Mouse (Mus musculus): ENCODE measurements around the gene Ffar4. TPM values are rescaled to one million over a fixed set of nuclear protein-coding genes. Genes with fewer than 3 reads are reported as not detected.
A peak's percentile ranks its signal among the peaks of the same experiment; 100 is the strongest.

Gene Ffar4
- polyA plus RNA-seq, 1 experiment: 2.2 TPM

GRCm38 (mm10) chr19:38077851-38078540 is 18.9 kb upstream of the Ffar4 start:
- Histone ChIP-seq H3K36me3 (ENCODE audit: control insufficient read depth, insufficient read depth, low read length) (no peaks in the 10 kb centered on the region), H3K27me3 (replicated peaks; ENCODE audit: control insufficient read depth, insufficient read depth, low read length) (no peaks in the 10 kb centered on the region), H3K27ac (ENCODE audit: insufficient read depth, low read depth, low read length) (no peak overlapping the region), H3K4me1 (ENCODE audit: control insufficient read depth, insufficient read depth, low read length) (no peaks in the 10 kb centered on the region), H3K4me3 (ENCODE audit: insufficient read depth, low read depth, low read length) (no peak overlapping the region)
- WGBS: 52% methylated on average over 3 of the region's 3 CpGs
- TF ChIP-seq POLR2A (IDR thresholded peaks at IDR 0.05; ENCODE audit: low read depth, low read length) (no peak), CTCF (conservative IDR thresholded peaks at IDR 0.05; ENCODE audit: insufficient read depth, insufficient read length, low read depth, low read length) (no peak)
- no peak for DNase-seq

- DNase-seq: no peak
- H3K27me3 ChIP-seq (replicated peaks; ENCODE audit: control insufficient read depth, insufficient read depth, low read length): no peaks in the 10 kb centered on the region
- H3K36me3 ChIP-seq (ENCODE audit: control insufficient read depth, insufficient read depth, low read length): no peaks in the 10 kb centered on the region
- TF ChIP-seq POLR2A (IDR thresholded peaks at IDR 0.05; ENCODE audit: low read depth, low read length): no peak
- H3K27ac ChIP-seq (ENCODE audit: insufficient read depth, low read depth, low read length): no peak overlapping the region
- no peaks in the 10 kb centered on the region for H3K4me1 ChIP-seq (ENCODE audit: control insufficient read depth, insufficient read depth, low read length)
- H3K4me3 ChIP-seq (ENCODE audit: insufficient read depth, low read depth, low read length): no peak overlapping the region
- 60% methylated on average over 3 of the region's 3 CpGs for WGBS
Observed at GRCm38 (mm10) chr19:38081361-38081760, 15.5 kb upstream of the Ffar4 start.

GRCm38 (mm10) chr19:38082931-38083525 is 13.8 kb upstream of the Ffar4 start:
- DNase-seq: no peak
- TF ChIP-seq POLR2A (IDR thresholded peaks at IDR 0.05; ENCODE audit: low read depth, low read length) (no peak), CTCF (conservative IDR thresholded peaks at IDR 0.05; ENCODE audit: insufficient read depth, insufficient read length, low read depth, low read length) (no peak)
- no peaks in the 10 kb centered on the region for H3K27me3 ChIP-seq (replicated peaks; ENCODE audit: control insufficient read depth, insufficient read depth, low read length)
- H3K36me3 ChIP-seq (ENCODE audit: control insufficient read depth, insufficient read depth, low read length): no peaks in the 10 kb centered on the region
- no peaks in the 10 kb centered on the region for H3K4me1 ChIP-seq (ENCODE audit: control insufficient read depth, insufficient read depth, low read length)
- WGBS: 43% methylated on average over 5 of the region's 5 CpGs
- no peak overlapping the region for H3K4me3 ChIP-seq (ENCODE audit: insufficient read depth, low read depth, low read length)
- no peak overlapping the region for H3K27ac ChIP-seq (ENCODE audit: insufficient read depth, low read depth, low read length)

- Histone ChIP-seq H3K27ac (ENCODE audit: insufficient read depth, low read depth, low read length) (no peak overlapping the region), H3K4me3 (ENCODE audit: insufficient read depth, low read depth, low read length) (no peak overlapping the region), H3K36me3 (ENCODE audit: control insufficient read depth, insufficient read depth, low read length) (no peaks in the 10 kb centered on the region), H3K27me3 (replicated peaks; ENCODE audit: control insufficient read depth, insufficient read depth, low read length) (no peaks in the 10 kb centered on the region), H3K4me1 (ENCODE audit: control insufficient read depth, insufficient read depth, low read length) (no peaks in the 10 kb centered on the region)
- WGBS: 86% methylated on average over 4 of the region's 4 CpGs
- no peak for DNase-seq
- TF ChIP-seq CTCF (conservative IDR thresholded peaks at IDR 0.05; ENCODE audit: insufficient read depth, insufficient read length, low read depth, low read length) (no peak), POLR2A (IDR thresholded peaks at IDR 0.05; ENCODE audit: low read depth, low read length) (no peak)
Observed at GRCm38 (mm10) chr19:38085841-38086240, 11.0 kb upstream of the Ffar4 start.

- DNase-seq: peak; percentile 38
- Histone ChIP-seq H3K4me3 (ENCODE audit: insufficient read depth, low read depth, low read length) (no peak overlapping the region), H3K4me1 (ENCODE audit: control insufficient read depth, insufficient read depth, low read length) (no peaks in the 10 kb centered on the region), H3K27ac (ENCODE audit: insufficient read depth, low read depth, low read length) (no peak overlapping the region), H3K27me3 (replicated peaks; ENCODE audit: control insufficient read depth, insufficient read depth, low read length) (no peaks in the 10 kb centered on the region), H3K36me3 (ENCODE audit: control insufficient read depth, insufficient read depth, low read length) (no peaks in the 10 kb centered on the region)
- TF ChIP-seq CTCF (conservative IDR thresholded peaks at IDR 0.05; ENCODE audit: insufficient read depth, insufficient read length, low read depth, low read length): peak; percentile 66
- TF ChIP-seq POLR2A (IDR thresholded peaks at IDR 0.05; ENCODE audit: low read depth, low read length): no peak
- 53% methylated on average over 11 of the region's 11 CpGs for WGBS
Observed at GRCm38 (mm10) chr19:38086948-38087551, 9.8 kb upstream of the Ffar4 start.

GRCm38 (mm10) chr19:38089358-38089757 is 7.5 kb upstream of the Ffar4 start:
- WGBS: 71% methylated on average over 8 of the region's 8 CpGs
- Histone ChIP-seq H3K36me3 (ENCODE audit: control insufficient read depth, insufficient read depth, low read length) (no peaks in the 10 kb centered on the region), H3K4me3 (ENCODE audit: insufficient read depth, low read depth, low read length) (no peak overlapping the region), H3K4me1 (ENCODE audit: control insufficient read depth, insufficient read depth, low read length) (no peaks in the 10 kb centered on the region), H3K27me3 (replicated peaks; ENCODE audit: control insufficient read depth, insufficient read depth, low read length) (no peaks in the 10 kb centered on the region), H3K27ac (ENCODE audit: insufficient read depth, low read depth, low read length) (no peak overlapping the region)
- TF ChIP-seq CTCF (conservative IDR thresholded peaks at IDR 0.05; ENCODE audit: insufficient read depth, insufficient read length, low read depth, low read length) (no peak), POLR2A (IDR thresholded peaks at IDR 0.05; ENCODE audit: low read depth, low read length) (no peak)
- no peak for DNase-seq

- WGBS: 47% methylated on average over 4 of the region's 4 CpGs
- Histone ChIP-seq H3K4me3 (ENCODE audit: insufficient read depth, low read depth, low read length) (no peak overlapping the region), H3K27ac (ENCODE audit: insufficient read depth, low read depth, low read length) (no peak overlapping the region), H3K27me3 (replicated peaks; ENCODE audit: control insufficient read depth, insufficient read depth, low read length) (no peaks in the 10 kb centered on the region), H3K36me3 (ENCODE audit: control insufficient read depth, insufficient read depth, low read length) (no peaks in the 10 kb centered on the region), H3K4me1 (ENCODE audit: control insufficient read depth, insufficient read depth, low read length) (no peaks in the 10 kb centered on the region)
- no peak for DNase-seq
- TF ChIP-seq POLR2A (IDR thresholded peaks at IDR 0.05; ENCODE audit: low read depth, low read length) (no peak), CTCF (conservative IDR thresholded peaks at IDR 0.05; ENCODE audit: insufficient read depth, insufficient read length, low read depth, low read length) (no peak)
Observed at GRCm38 (mm10) chr19:38091512-38091985, 5.3 kb upstream of the Ffar4 start.

Measured in kidney, adult 2 months (tissue).